Mouse (Mus musculus) embryonic fibroblast, embryonic 13.5 days (primary cell): Measurements from ENCODE around the gene Rab36.

Source experiments
- CTCF ChIP-seq: IDR thresholded peaks from 2 replicates; pipeline ENCODE4 v1.5.1; 2011; ENCODE audit warnings: mild to moderate bottlenecking, control low read depth, low read length, moderate library complexity, borderline replicate concordance; ENCODE audit not compliant: insufficient read depth
- POLR2A ChIP-seq: IDR thresholded peaks from 2 replicates; pipeline ENCODE4 v1.6.1; 2011; ENCODE audit warnings: low read depth, mild to moderate bottlenecking, control low read depth, low read length, moderate library complexity

DNA sequence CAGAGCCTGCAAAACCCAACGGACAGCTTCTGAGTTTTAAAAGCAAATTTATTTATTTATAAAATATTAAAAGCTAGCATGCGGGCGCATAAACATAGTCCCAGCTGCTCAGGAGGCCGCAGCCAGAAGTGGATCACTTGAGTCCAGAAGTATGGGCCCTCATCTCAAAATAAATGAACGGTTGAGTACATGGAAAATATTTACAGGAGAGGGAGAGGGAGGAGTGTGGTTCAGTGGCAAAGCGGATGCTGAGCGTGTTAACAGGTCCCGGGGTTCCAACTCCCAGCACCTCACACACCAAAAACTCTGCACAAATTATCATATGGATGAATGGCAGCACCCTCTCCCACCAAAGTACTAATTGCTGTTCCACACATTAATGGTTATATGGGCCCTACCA is 21.5 kb downstream of the Rab36 start:
- TF ChIP-seq CTCF (no peak), POLR2A (no peak)
